8 mouse cellular contexts compared by ENCODE assay signal in genomic region chr19:57543681-57544214, GRCm38 (mm10).
A peak's percentile ranks its signal among the peaks of the same experiment; 100 is the strongest.
DNase-seq lines count a peak whose midpoint lies in the region; ATAC-seq lines count a peak whose summit lies in the region.

No protein-coding gene starts in this region.

- H3K9me3 ChIP-seq in embryonic facial prominence, embryonic 10.5 days = 0 out of 2 replicates have a peak, but pooled peaks cover 5% of the 10 kb centered on the region
- H3K9me3 ChIP-seq in heart, embryonic 13.5 days = no peaks in the 10 kb centered on the region

- peaks cover 27% of the 10 kb centered on the region for H3K4me1 ChIP-seq in embryonic facial prominence, embryonic 10.5 days
- H3K4me1 ChIP-seq in heart, embryonic 13.5 days = peaks cover 12% of the 10 kb centered on the region; the same call in 1 of the 2 replicates

- 49% methylated on average over 13 of the region's 13 CpGs for WGBS in embryonic facial prominence, embryonic 10.5 days
- WGBS in heart, embryonic 13.5 days = 49% methylated on average over 13 of the region's 13 CpGs

- DNase-seq in heart, adult 8-10 months (ENCODE audit: low spot score) = peak; percentile 3
- no peak for DNase-seq in heart, adult 11 months
- peak; percentile 59 for DNase-seq in embryonic facial prominence, embryonic 10.5 days (ENCODE audit: low spot score)
- DNase-seq in layer of hippocampus, adult 9-10 months (ENCODE audit: low spot score) = peak; percentile 52
- DNase-seq in lung, postnatal 14 days = peak; percentile 5
- DNase-seq in right cerebral cortex, postnatal 4 days = peak; percentile 44
- no peak for DNase-seq in adrenal gland, adult 2 months

- peak overlapping the region; percentile 39 for H3K4me2 ChIP-seq in heart, embryonic 13.5 days

- no peak for ATAC-seq in heart, embryonic 13.5 days (ENCODE audit: extremely low read depth, insufficient number of reproducible peaks, low FRiP score, low TSS enrichment)

- no peaks in the 10 kb centered on the region for H3K36me3 ChIP-seq in embryonic facial prominence, embryonic 10.5 days (replicated peaks)
- H3K36me3 ChIP-seq in heart, embryonic 13.5 days = no peaks in the 10 kb centered on the region

- peak overlapping the region; percentile 18; the same call in 1 of the 2 replicates for H3K4me3 ChIP-seq in embryonic facial prominence, embryonic 10.5 days
- no peak overlapping the region for H3K4me3 ChIP-seq in heart, embryonic 13.5 days

- peak overlapping the region; percentile 38; the same call in 1 of the 2 replicates for H3K9ac ChIP-seq in heart, embryonic 13.5 days

- H3K27me3 ChIP-seq in embryonic facial prominence, embryonic 10.5 days (replicated peaks; ENCODE audit: low read depth, poor library complexity, severe bottlenecking) = no peaks in the 10 kb centered on the region
- no peaks in the 10 kb centered on the region for H3K27me3 ChIP-seq in heart, embryonic 13.5 days (replicated peaks)

- H3K27ac ChIP-seq in embryonic facial prominence, embryonic 10.5 days (replicated peaks) = no peak overlapping the region; the same call in 1 of the 2 replicates
- H3K27ac ChIP-seq in heart, embryonic 13.5 days (replicated peaks) = no peak overlapping the region

Comparison
In these comparisons a context has a peak if more than half of its experiments do, and no peak if none do; other contexts are left out.
1. DNase-seq: peak in heart, adult 8-10 months (single experiment), embryonic facial prominence, embryonic 10.5 days (single experiment), layer of hippocampus, adult 9-10 months (single experiment), lung, postnatal 14 days (single experiment) and right cerebral cortex, postnatal 4 days (single experiment); none in heart, adult 11 months (single experiment) and adrenal gland, adult 2 months (single experiment).